Mouse (Mus musculus): Measurements from ENCODE around the gene Rbm38.
A peak's percentile ranks its signal among the peaks of the same experiment; 100 is the strongest.

Gene Rbm38

GRCm38 (mm10) chr2:173036611-173037010, 16.3 kb downstream of the Rbm38 start:
- DNase-seq (ENCODE audit: low spot score), result no peak

- no peak for DNase-seq (ENCODE audit: low spot score)
These were observed 17.0 kb downstream of the Rbm38 start for GRCm38 (mm10) chr2:173037347-173037746.

- no peak for DNase-seq (ENCODE audit: low spot score)
These were observed 17.7 kb downstream of the Rbm38 start for GRCm38 (mm10) chr2:173037827-173038607.

GRCm38 (mm10) chr2:173039041-173039440, 18.7 kb downstream of the Rbm38 start:
- no peak for DNase-seq (ENCODE audit: low spot score)

- no peak for DNase-seq (ENCODE audit: low spot score)
These were observed 20.5 kb downstream of the Rbm38 start for GRCm38 (mm10) chr2:173040803-173041202.

- no peak for DNase-seq (ENCODE audit: low spot score)
These were observed 20.9 kb downstream of the Rbm38 start for GRCm38 (mm10) chr2:173041242-173041641.

GRCm38 (mm10) chr2:173041893-173042292, 21.6 kb downstream of the Rbm38 start:
- no peak for DNase-seq (ENCODE audit: low spot score)

GRCm38 (mm10) chr2:173042504-173043162, 22.3 kb downstream of the Rbm38 start:
- no peak for DNase-seq (ENCODE audit: low spot score)

GRCm38 (mm10) chr2:173044198-173044970, 24.1 kb downstream of the Rbm38 start:
- DNase-seq (ENCODE audit: low spot score), result peak; percentile 55

GRCm38 (mm10) chr2:173046582-173047297, 26.4 kb downstream of the Rbm38 start:
- no peak for DNase-seq (ENCODE audit: low spot score)

GRCm38 (mm10) chr2:173047471-173047870, 27.2 kb downstream of the Rbm38 start:
- DNase-seq (ENCODE audit: low spot score), result no peak

- no peak for DNase-seq (ENCODE audit: low spot score)
These were observed 27.9 kb downstream of the Rbm38 start for GRCm38 (mm10) chr2:173048041-173048745.

- DNase-seq (ENCODE audit: low spot score), result no peak
These were observed 28.9 kb downstream of the Rbm38 start for GRCm38 (mm10) chr2:173049231-173049630.

- DNase-seq (ENCODE audit: low spot score), result no peak
These were observed 29.5 kb downstream of the Rbm38 start for GRCm38 (mm10) chr2:173049817-173050216.

GRCm38 (mm10) chr2:173050604-173051382, 30.5 kb downstream of the Rbm38 start:
- DNase-seq (ENCODE audit: low spot score), result no peak

GRCm38 (mm10) chr2:173052881-173053280, 32.6 kb downstream of the Rbm38 start:
- DNase-seq (ENCODE audit: low spot score), result no peak

- no peak for DNase-seq (ENCODE audit: low spot score)
These were observed 33.5 kb downstream of the Rbm38 start for GRCm38 (mm10) chr2:173053846-173054245.

- DNase-seq (ENCODE audit: low spot score), result no peak
These were observed 36.1 kb downstream of the Rbm38 start for GRCm38 (mm10) chr2:173056303-173056881.

GRCm38 (mm10) chr2:173056882-173057315, 36.6 kb downstream of the Rbm38 start:
- DNase-seq (ENCODE audit: low spot score), result no peak

- no peak for DNase-seq (ENCODE audit: low spot score)
These were observed 37.3 kb downstream of the Rbm38 start for GRCm38 (mm10) chr2:173057623-173058022.

All from ovary, postnatal 36 days (tissue).